Mouse (Mus musculus) G1E (cell line): Measurements from ENCODE around the gene Nkx2-2.

Experiments
- CTCF ChIP-seq: IDR thresholded peaks from 2 replicates; pipeline ENCODE4 v1.5.1; 2012; ENCODE audit warnings: low read depth, low read length, inconsistent platforms, mixed read lengths
- GATA1 ChIP-seq: IDR thresholded peaks from 2 replicates; pipeline ENCODE4 v1.6.1; 2012; ENCODE audit warnings: borderline replicate concordance, low read length, inconsistent platforms, mixed read lengths
- GATA2 ChIP-seq: IDR thresholded peaks from 2 replicates; pipeline ENCODE4 v1.6.1; 2012; ENCODE audit warnings: low read depth, low read length, inconsistent platforms, borderline replicate concordance
- POLR2AphosphoS5 ChIP-seq: IDR thresholded peaks from 2 replicates; pipeline ENCODE4 v1.6.1; 2012; ENCODE audit warnings: low read depth, low read length, inconsistent platforms; ENCODE audit not compliant: insufficient replicate concordance
- TAL1 ChIP-seq: conservative IDR thresholded peaks from 2 replicates; pipeline ENCODE4 v1.6.1; 2012; ENCODE audit warnings: low read depth, low read length, inconsistent platforms, mixed read lengths

DNA sequence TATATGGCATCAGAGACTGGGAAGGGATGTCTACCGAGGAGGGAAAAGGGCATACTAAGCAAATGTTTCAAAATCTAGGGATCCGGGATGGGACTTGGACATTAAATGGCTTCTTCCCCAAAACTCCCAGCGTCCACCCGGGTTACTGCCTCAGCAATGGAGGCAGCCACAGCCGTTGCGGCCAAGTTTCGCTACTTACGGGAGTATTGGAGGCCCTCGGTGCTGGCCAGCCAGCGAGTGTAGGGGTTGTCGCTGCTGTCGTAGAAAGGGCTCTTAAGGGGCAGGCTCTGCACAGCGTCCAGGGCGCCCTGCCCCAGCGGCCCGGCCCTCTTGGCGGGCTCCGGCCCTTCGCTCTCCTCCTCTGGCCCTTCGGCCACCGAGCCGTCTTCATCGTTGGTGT, 8.5 kb downstream of the Nkx2-2 start:
- TF ChIP-seq GATA1 (no peak), CTCF (no peak), POLR2AphosphoS5 (no peak), TAL1 (no peak), GATA2 (no peak)
